Mouse (Mus musculus) effector memory CD4-positive, alpha-beta T cell, adult 7 months (primary cell): ENCODE results near the gene Tns2. TPM values are rescaled to one million over a fixed set of nuclear protein-coding genes. Genes with fewer than 3 reads are reported as not detected.

Source experiments
- polyA plus RNA-seq: library from polyadenylated mRNA; unstranded; fragments of 100-300 nt; shearing (Covaris generic); gene quantifications from one replicate; pipeline ENCODE4 v1.2.1, GENCODE M21; 2017

Gene Tns2
- 4.6 TPM for polyA plus RNA-seq

GRCm38 (mm10) chr15:102100161-102100981 lies at the start of gene Tns2:
Tns2 (plus strand) TSS chr15:102100413.

GRCm38 (mm10) chr15:102073559-102074069 lies 26.6 kb upstream of the Tns2 start, which contains the start of gene Eif4b:
Eif4b (plus strand) TSS chr15:102073773.

GRCm38 (mm10) chr15:102136129-102136758 lies 36.0 kb downstream of the Tns2 start, which contains the start of gene Spryd3:
Spryd3 (minus strand) TSS chr15:102136234.

GRCm38 (mm10) chr15:102144274-102144711 lies 44.1 kb downstream of the Tns2 start, which contains the start of gene Igfbp6:
Igfbp6 (plus strand) TSS chr15:102144362.

GRCm38 (mm10) chr15:102150301-102151135 lies 50.3 kb downstream of the Tns2 start, which contains the start of gene Soat2:
Soat2 (plus strand) TSS chr15:102150526.

Other genes with a start within 250 kb of the Tns2 start
- not detected for gene Krt1, start 249.6 kb upstream of the Tns2 start, polyA plus RNA-seq
- not detected for gene Krt77, start 230.7 kb upstream of the Tns2 start, polyA plus RNA-seq
- gene Krt76, start 207.5 kb upstream of the Tns2 start, polyA plus RNA-seq: not detected
- not detected for gene Krt4, start 175.7 kb upstream of the Tns2 start, polyA plus RNA-seq
- 0.89 TPM for gene Krt79, start 160.1 kb upstream of the Tns2 start, polyA plus RNA-seq
- not detected for gene Krt78, start 146.1 kb upstream of the Tns2 start, polyA plus RNA-seq
- gene Krt8, start 95.9 kb upstream of the Tns2 start, polyA plus RNA-seq: 0.69 TPM
- 0.39 TPM for gene Krt18, start 72.2 kb upstream of the Tns2 start, polyA plus RNA-seq
- gene Eif4b, start 26.6 kb upstream of the Tns2 start, polyA plus RNA-seq: 80.1 TPM
- gene Spryd3, start 35.8 kb downstream of the Tns2 start, polyA plus RNA-seq: 46.8 TPM
- 0.80 TPM for gene Igfbp6, start 43.9 kb downstream of the Tns2 start, polyA plus RNA-seq
- gene Soat2, start 50.1 kb downstream of the Tns2 start, polyA plus RNA-seq: 9.5 TPM
- gene Zfp740, start 102.8 kb downstream of the Tns2 start, polyA plus RNA-seq: 74.4 TPM
- gene Csad, start 104.3 kb downstream of the Tns2 start, polyA plus RNA-seq: 8.5 TPM
- gene Itgb7, start 131.5 kb downstream of the Tns2 start, polyA plus RNA-seq: 1,327 TPM
- 18.4 TPM for gene Rarg, start 157.1 kb downstream of the Tns2 start, polyA plus RNA-seq
- 0.40 TPM for gene Gm9918, start 170.2 kb downstream of the Tns2 start, polyA plus RNA-seq
- 40.0 TPM for gene Mfsd5, start 179.0 kb downstream of the Tns2 start, polyA plus RNA-seq
- 1.2 TPM for gene Espl1, start 195.9 kb downstream of the Tns2 start, polyA plus RNA-seq
- gene Pfdn5, start 225.7 kb downstream of the Tns2 start, polyA plus RNA-seq: 421 TPM
- gene Myg1, start 231.3 kb downstream of the Tns2 start, polyA plus RNA-seq: 49.8 TPM